Mouse (Mus musculus): ENCODE data around the gene Tdg.
"Not testable (repeated sequence)": the region's sequence is repeated elsewhere in the genome, so short reads cannot be mapped to it uniquely, and the experiment has no call there.

The Tdg gene

DNA sequence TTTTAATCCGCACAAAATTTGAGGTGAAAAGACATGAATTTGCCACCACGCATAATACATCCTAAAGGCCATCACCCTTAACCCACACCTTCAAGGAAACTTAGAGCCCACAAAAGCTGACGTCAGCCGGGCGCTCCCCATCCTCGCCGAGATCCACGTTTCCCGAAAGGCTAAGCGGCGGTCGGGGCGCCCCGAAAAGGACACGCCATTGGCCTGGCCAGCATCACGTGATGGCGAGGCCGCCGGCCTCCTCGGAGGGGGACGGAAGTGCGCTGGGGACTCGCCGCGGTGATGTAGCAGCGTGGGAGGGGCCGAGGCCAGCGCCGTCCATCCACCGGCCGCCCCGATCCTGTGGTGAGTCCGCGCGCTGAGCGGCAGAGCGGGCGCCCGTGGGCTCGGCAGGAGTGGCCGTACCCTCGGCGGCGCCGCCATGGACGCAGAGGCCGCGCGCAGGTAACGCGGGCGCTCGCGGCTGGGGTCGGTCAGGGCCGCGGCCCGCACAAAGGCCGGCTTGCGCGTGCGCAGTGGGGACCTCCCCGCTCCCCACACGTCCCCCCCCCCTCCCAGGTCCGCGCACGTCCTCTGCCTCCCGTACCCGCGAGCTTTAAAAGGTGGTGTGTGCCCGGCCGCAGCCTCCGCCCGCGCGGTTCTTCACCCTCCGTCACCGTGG, at the start of gene Tdg:
Gene Tdg, plus strand, starts transcription at position 243 of the 670 bp plus-strand sequence.
- peak; percentile 92 for DNase-seq (ENCODE audit: low spot score)

DNA sequence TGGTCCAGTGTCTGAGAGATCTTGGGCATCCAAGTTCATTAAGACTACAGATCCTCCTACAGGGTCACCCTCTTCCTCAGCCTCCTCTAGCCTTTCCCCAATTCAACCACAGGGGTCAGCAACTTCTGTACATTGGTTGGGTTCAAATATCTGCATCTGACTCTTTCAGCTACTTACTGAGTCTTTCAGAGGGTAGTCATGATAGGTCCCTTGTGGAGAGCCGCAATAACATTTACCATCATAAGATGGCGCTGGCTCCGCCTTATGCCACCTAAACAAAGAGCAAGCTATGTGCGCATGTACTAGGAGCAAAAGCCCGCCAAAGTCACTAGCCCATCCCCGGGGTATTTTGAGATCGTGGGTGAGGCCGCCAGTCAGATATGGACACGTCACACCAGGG, 40.0 kb upstream of the Tdg start:
- not testable (repeated sequence) for DNase-seq (ENCODE audit: low spot score)

DNA sequence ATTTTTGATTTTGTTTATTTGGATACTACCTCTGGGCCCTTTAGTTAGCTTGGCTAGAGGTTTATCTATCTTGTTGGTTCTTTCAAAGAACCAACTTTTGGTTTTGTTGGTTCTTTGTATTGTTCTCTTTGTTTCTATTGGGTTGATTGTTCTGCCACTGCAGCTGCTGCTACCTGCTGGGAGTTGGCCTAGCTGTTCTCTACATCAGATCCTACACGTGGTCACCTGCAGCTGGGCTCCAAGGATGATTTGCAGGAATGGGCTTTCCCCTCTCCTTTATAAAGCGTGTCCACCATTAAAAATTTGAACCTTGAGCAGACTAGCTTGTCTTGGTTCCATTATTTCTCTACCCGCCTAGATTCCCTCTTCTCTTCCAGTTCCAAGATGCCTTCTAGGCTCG, 35.2 kb upstream of the Tdg start:
- DNase-seq (ENCODE audit: low spot score): not testable (repeated sequence)

DNA sequence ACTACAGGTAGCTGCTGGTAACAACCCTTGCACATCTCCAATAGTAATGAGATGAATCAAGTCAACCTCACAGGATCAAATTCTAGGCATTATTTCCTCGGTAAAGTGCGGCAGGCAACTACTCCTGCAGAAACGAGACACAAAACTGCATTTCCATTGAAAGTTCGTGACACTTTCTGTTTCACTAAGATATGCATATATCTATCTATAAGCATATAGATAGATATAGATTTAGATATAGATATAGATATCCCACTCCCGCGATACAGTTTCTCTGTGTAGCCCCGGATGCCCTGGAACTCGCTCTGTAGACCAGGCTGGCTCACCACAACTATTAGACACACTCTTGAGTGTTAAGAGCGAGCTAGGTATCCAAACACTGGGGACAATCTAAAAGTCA, 7.4 kb upstream of the Tdg start:
- no peak for DNase-seq (ENCODE audit: low spot score)

DNA sequence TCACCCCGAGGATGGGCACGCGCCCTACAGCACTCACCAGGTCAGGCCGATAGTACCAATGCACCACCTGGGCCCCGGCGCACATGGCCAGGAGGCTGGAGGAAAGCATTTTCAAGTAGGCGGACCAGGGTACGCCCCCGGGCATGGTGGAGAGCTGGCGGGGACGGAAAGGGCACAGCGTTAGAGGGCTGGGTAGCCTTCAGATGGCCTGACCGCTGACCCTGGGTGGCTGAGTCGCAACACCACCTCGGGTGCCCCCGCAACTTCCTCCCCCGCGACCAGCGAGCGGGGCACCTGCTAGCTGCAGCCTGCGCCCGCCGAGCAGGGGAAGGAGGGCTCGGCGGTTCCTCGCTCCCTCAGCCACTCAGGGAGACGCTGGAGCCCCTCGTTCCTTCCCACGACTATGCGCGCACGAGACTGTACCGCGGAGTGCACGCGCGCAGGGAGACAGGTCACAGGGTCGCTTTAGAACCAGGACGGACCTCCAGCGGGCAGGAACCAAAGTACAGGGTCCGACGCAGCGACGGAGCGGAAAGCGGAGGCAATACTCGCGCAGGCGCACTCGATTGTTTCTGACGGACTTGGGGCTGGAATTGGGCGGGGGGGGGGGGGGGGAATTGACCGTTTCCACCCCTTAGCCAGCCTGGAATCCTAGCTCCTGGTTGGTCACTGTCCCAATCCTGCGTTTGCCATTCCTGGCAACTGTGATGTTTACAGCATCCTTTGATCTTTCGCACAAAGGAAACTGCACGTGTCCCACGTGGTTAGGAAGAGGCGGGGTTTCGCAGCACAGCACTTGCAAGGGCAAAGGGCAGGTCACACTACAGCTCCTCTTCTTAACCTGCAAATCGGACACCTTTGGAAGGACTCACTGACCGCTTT, 6.7 kb upstream of the Tdg start, which contains the start of gene 1190007I07Rik:
Gene 1190007I07Rik, minus strand, starts transcription at position 558 of the 882 bp plus-strand sequence.
- DNase-seq (ENCODE audit: low spot score): peak; percentile 90

DNA sequence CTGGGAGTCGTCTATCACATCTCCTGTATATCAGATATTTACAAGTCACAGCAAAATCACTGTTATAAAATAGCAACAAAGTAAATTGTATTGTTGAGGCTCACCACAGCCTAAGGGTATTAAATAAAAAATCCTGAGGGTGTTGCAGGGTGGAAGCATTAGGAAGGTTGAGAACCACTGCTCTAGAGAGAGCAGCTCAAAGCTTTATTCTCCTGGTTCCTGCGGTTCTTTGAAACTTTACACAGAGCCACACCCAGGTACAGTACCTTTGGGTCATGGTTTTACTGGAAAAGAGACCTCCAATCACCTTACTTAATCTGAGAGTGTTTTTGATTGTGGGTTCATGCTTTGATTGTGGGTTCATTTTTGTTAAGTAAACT, 6.1 kb upstream of the Tdg start:
- not testable (repeated sequence) for DNase-seq (ENCODE audit: low spot score)

GRCm38 (mm10) chr10:82629111-82629585, 480 bp upstream of the Tdg start:
- DNase-seq (ENCODE audit: low spot score): peak; percentile 55

- DNase-seq (ENCODE audit: low spot score): no peak
Measured at GRCm38 (mm10) chr10:82630497-82630896, 869 bp downstream of the Tdg start.

- DNase-seq (ENCODE audit: low spot score): no peak
Measured at GRCm38 (mm10) chr10:82631133-82631532, 1.5 kb downstream of the Tdg start.

GRCm38 (mm10) chr10:82632496-82633280, 3.1 kb downstream of the Tdg start:
- no peak for DNase-seq (ENCODE audit: low spot score)

GRCm38 (mm10) chr10:82634348-82634747, 4.7 kb downstream of the Tdg start:
- no peak for DNase-seq (ENCODE audit: low spot score)

- DNase-seq (ENCODE audit: low spot score): no peak
Measured at GRCm38 (mm10) chr10:82636321-82636720, 6.7 kb downstream of the Tdg start.

- DNase-seq (ENCODE audit: low spot score): no peak
Measured at GRCm38 (mm10) chr10:82639032-82639698, 9.5 kb downstream of the Tdg start.

- DNase-seq (ENCODE audit: low spot score): no peak
Measured at GRCm38 (mm10) chr10:82641481-82641880, 11.9 kb downstream of the Tdg start.

- DNase-seq (ENCODE audit: low spot score): no peak
Measured at GRCm38 (mm10) chr10:82646083-82646482, 16.5 kb downstream of the Tdg start.

- DNase-seq (ENCODE audit: low spot score): no peak
Measured at GRCm38 (mm10) chr10:82647205-82647811, 17.7 kb downstream of the Tdg start.

- no peak for DNase-seq (ENCODE audit: low spot score)
Measured at GRCm38 (mm10) chr10:82651221-82651620, 21.6 kb downstream of the Tdg start.

- no peak for DNase-seq (ENCODE audit: low spot score)
Measured at GRCm38 (mm10) chr10:82652625-82653024, 23.0 kb downstream of the Tdg start.

DNA sequence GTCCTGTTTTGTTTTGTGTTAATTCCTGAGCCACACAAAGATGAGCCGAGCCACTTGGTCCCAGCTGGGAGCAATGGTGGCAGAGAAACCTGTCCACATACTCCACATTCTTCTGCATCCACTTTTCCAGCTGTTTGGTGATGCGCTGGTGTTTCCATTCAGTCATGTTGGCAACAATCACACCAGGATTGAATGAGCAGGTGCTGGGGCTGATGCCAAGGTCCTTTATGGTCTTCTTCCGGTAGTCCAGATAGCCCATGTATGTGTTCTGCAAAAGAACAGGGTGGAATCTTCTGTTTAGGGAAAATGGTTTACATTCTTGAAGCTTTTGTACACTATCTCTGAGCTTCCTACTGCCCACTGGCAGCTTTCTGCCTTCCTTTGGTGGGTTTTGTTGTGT, 25.0 kb downstream of the Tdg start:
- no peak for DNase-seq (ENCODE audit: low spot score)

DNA sequence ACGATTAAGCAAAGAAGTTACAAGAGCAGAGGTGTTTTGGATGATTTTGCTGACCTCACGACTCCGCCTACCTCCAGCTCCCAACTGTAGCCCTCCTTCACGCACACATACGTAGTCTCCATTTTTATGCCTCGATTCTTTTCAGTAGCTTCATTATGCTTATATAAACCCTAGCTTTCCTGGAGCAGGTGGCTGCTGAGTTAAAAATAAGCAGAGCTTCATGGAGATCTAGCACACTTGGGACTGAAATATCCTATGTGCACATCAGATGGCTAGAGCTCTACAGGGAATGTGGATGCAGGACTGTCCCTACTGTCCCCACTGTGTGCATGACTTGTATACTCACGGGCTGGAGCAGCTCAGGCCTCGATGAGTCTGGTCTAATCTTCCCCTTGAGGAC, 32.2 kb downstream of the Tdg start:
- no peak for DNase-seq (ENCODE audit: low spot score)

DNA sequence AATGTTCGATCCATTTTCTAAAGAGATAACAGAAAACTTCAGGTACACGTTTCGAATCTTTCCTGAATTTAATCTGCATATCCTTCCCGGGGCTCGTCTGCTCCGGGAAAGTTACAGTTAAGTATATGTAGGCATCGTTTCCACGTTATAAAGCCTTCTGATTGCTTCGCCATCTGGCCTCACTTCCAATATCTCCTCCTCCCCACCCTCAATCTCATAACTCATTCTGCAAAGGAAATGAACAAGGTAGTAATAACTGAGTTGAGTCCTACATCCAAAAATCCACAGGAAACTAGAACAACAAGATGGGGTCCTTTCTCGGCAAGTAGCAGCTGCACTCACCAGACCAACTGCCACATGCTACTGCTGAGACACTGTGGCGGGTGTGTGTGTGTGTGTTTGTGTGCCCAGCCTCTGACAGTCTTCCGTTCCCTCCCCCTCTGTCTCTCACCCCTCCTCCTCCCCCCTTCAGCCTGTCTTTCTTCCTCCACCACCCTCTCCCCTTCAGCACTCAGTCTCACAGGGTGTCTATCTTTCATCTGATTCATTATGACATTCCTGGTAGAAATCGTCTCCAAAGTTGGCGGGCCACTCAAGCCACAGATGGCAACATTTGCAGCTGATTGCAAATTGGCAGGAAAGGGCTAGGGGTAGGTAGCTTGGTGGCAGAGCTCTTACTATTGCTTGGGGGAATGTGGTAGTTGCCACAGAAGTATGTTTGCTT, 32.8 kb downstream of the Tdg start:
- no peak for DNase-seq (ENCODE audit: low spot score)

All from testis, postnatal 14 days (tissue).